Mouse (Mus musculus) hindbrain, embryonic 13.5 days (tissue): ENCODE data around the gene Pkp4. TPM values are rescaled to one million over a fixed set of nuclear protein-coding genes. Genes with fewer than 3 reads are reported as not detected.
"Not testable (repeated sequence)": the region's sequence is repeated elsewhere in the genome, so short reads cannot be mapped to it uniquely, and the experiment has no call there.

Experiments used
- ATAC-seq: fragments of 200-750 bp; cut with Nextera tagmentation; 2 replicates; pipeline ENCODE4 v1.8.0; 2017; ENCODE audit warnings: moderate TSS enrichment; ENCODE audit not compliant: low FRiP score
- H3K27ac ChIP-seq: fragments of 300-500 bp; sonication (generic); 2 replicates; pipeline ENCODE4 v1.5.1; 2015; ENCODE audit warnings: inconsistent platforms, mild to moderate bottlenecking, moderate library complexity
- H3K27me3 ChIP-seq: fragments of 300-500 bp; sonication (generic); 2 replicates; pipeline ENCODE4 v1.6.1; 2015; ENCODE audit warnings: mild to moderate bottlenecking, inconsistent platforms
- H3K36me3 ChIP-seq: fragments of 300-500 bp; sonication (generic); 2 replicates; pipeline ENCODE4 v1.6.1; 2015; ENCODE audit warnings: mild to moderate bottlenecking, inconsistent platforms
- H3K4me1 ChIP-seq: fragments of 300-500 bp; sonication (generic); replicated peaks from 2 replicates; pipeline ENCODE4 v1.6.1; 2015; ENCODE audit warnings: inconsistent platforms
- H3K4me2 ChIP-seq: fragments of 300-500 bp; sonication (generic); 2 replicates; pipeline ENCODE4 v1.6.1; 2015; ENCODE audit warnings: inconsistent platforms, mild to moderate bottlenecking, moderate library complexity
- H3K4me3 ChIP-seq: fragments of 300-500 bp; sonication (generic); 2 replicates; pipeline ENCODE4 v1.5.1; 2015; ENCODE audit warnings: mild to moderate bottlenecking, inconsistent platforms
- H3K9ac ChIP-seq: fragments of 300-500 bp; sonication (generic); 2 replicates; pipeline ENCODE4 v1.6.1; 2015; ENCODE audit warnings: mild to moderate bottlenecking, inconsistent platforms
- H3K9me3 ChIP-seq: fragments of 300-500 bp; sonication (generic); 2 replicates; pipeline ENCODE4 v1.6.1; 2016; ENCODE audit warnings: inconsistent platforms
- WGBS: fragments of 180-500 bp; shearing (Covaris S2); methylation state at CpG from one replicate; pipeline ENCODE4 v1.1.7; 2015; 5-methylcytosine and 5-hydroxymethylcytosine counted together
- polyA plus RNA-seq: library from polyadenylated mRNA; unstranded; fragments of >200 nt; fragmentation: Nextera tagmentation; extraction: Ambion mirVana; gene quantifications from 2 replicates; pipeline ENCODE4 v1.2.1, GENCODE M21; 2015

Gene Pkp4
- polyA plus RNA-seq, 1 experiment from 2014 or later = 18.3 TPM

DNA sequence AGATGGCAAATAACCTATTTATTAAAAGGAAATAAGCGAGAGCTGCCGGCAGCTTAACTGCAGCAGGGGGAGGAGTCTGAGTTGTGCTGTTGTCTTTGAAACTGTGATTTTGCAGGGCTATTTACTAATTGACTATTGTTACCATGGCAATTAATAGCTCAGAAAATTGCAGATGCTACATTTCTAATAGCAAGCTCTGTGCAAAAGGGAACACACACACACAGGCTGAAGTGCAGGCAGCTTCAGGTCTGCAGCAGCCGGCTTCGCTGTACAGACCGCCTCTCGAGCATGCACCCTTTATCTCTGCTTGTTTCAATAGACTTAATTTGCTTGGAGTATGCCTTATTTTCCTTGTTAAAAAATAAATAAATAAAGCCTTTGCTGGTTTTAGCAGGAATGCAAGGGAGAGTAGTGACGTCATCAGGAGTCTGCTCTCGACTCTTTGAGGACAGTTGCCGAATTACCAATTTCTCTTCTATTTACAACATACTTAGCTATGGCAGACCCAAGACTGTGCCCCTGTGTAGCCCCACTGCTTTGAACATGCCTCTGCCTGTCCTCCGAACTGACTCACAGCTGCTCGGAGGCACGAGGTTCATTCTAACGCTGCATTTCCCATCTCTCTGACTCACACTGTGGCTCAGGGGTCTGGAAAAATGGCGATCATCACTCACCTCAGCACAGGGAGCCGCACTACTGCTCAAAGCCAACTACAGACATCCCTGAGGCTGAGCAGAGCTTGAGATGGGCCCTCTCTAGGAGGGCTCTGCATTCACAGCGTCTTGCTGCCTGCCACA lies 190.9 kb downstream of the Pkp4 start:
- ATAC-seq = peak; percentile 86
- Histone ChIP-seq H3K4me3 (no peak overlapping the region), H3K4me1 (peaks cover 28% of the 10 kb centered on the region), H3K27me3 (no peaks in the 10 kb centered on the region), H3K27ac (peak overlapping the region; percentile 90), H3K9ac (peak overlapping the region; percentile 31; the same call in 1 of the 2 replicates), H3K4me2 (peak overlapping the region; percentile 15; the same call in 1 of the 2 replicates), H3K36me3 (peaks cover 42% of the 10 kb centered on the region), H3K9me3 (no peaks in the 10 kb centered on the region)
- WGBS = 61% methylated on average over 16 of the region's 16 CpGs

DNA sequence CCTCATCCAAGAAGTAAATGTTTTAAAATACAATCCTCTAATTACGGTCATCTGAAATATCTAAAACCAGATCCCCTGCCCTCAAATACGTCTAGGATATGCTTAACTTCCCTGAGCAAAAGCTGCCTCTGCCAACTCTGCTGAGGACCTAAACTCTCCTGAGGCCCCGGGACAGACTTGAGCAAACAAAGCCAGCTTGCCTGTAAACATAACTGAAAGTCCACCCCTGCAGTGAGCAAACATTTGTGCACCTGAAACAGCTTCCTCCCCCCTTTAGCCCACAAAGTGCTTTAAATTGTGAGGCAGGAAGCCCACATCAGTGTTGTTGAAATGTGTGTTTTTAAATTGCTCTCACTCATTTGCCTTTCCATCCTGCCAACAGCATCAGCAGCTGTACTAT lies 193.2 kb downstream of the Pkp4 start:
- H3K27ac ChIP-seq = no peak overlapping the region
- peaks cover 24% of the 10 kb centered on the region for H3K4me1 ChIP-seq
- H3K36me3 ChIP-seq = peaks cover 26% of the 10 kb centered on the region
- no peak overlapping the region for H3K9ac ChIP-seq
- H3K27me3 ChIP-seq = no peaks in the 10 kb centered on the region
- no peaks in the 10 kb centered on the region for H3K9me3 ChIP-seq
- H3K4me2 ChIP-seq = no peak overlapping the region
- 73% methylated on average over 3 of the region's 3 CpGs for WGBS
- H3K4me3 ChIP-seq = no peak overlapping the region
- no peak for ATAC-seq

DNA sequence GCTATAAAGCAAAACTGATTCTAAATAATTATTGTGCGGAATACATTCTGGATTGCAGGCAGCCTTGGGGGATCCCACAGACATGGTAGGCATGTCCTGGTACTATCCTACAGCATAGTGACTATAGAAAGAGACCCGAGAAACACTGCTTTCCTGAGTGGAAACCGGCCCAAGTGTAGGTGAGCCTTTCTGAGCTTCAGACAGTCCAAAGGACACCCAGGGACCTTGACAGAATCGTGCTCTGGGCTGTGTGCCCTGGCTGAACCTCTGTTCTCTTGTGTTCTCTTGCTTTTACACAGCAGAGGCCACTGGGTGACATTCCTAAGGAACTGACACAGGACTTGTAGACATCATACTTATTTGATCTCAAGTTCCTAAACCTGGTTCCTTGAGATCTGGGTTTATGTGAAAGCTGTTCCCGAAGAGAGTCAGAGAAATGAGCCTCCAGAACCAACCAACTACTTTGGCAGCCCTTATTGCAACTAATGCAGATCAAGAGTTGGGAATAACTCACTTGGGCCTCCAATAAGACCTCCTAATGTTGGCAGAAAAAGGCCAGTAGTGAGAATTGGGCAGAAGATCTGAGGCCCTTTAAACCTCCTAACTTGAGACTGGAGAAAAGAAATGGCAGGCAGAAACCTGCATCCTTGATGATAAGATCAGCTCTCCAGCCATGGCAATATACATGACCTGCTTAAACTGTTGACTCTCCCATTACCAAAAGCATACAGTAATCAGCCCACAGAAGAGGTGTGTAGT lies 195.1 kb downstream of the Pkp4 start:
- H3K27me3 ChIP-seq = no peaks in the 10 kb centered on the region
- H3K9ac ChIP-seq = no peak overlapping the region
- no peaks in the 10 kb centered on the region for H3K9me3 ChIP-seq
- H3K4me3 ChIP-seq = no peak overlapping the region
- no peak overlapping the region for H3K27ac ChIP-seq
- 95% methylated on average over 5 of the region's 5 CpGs for WGBS
- H3K36me3 ChIP-seq = peaks cover 16% of the 10 kb centered on the region
- no peak for ATAC-seq
- peaks cover 20% of the 10 kb centered on the region for H3K4me1 ChIP-seq
- no peak overlapping the region for H3K4me2 ChIP-seq

DNA sequence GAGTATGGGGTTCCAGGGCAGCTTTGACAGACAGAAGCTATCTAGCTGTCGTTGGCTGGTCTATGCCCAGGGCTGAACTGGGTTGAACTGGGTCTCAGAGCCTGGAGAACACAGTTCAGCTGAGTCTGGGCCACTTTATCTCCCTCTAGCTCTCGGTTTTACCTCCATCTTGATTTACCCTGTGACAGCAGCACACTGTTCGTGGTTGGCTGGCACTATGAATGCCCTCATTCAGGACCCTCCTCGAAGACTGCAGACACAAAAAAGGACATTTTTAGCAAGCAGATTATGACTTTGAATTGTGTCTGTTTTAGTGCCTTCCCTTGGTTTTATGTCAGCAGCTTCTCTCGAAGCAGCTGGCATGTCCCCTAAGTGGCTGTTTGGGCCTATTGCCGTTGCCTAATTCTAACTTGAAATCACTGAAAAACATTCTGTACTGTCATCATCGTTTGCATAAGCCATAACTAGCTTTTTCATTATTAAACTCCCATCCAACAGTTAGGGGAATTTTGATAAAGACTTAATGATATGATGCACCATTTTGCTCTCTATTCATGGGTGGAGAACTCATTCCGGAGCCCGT lies 199.2 kb downstream of the Pkp4 start:
- peak overlapping the region; percentile 9; the same call in 1 of the 2 replicates for H3K27ac ChIP-seq
- WGBS = 76% methylated on average over 9 of the region's 9 CpGs
- 0 out of 2 replicates have a peak, but pooled peaks cover 3% of the 10 kb centered on the region for H3K4me1 ChIP-seq
- no peak overlapping the region for H3K4me3 ChIP-seq
- H3K9ac ChIP-seq = no peak overlapping the region
- peaks cover 7% of the 10 kb centered on the region for H3K36me3 ChIP-seq
- H3K9me3 ChIP-seq = no peaks in the 10 kb centered on the region
- no peak overlapping the region for H3K4me2 ChIP-seq
- no peaks in the 10 kb centered on the region for H3K27me3 ChIP-seq
- no peak for ATAC-seq

DNA sequence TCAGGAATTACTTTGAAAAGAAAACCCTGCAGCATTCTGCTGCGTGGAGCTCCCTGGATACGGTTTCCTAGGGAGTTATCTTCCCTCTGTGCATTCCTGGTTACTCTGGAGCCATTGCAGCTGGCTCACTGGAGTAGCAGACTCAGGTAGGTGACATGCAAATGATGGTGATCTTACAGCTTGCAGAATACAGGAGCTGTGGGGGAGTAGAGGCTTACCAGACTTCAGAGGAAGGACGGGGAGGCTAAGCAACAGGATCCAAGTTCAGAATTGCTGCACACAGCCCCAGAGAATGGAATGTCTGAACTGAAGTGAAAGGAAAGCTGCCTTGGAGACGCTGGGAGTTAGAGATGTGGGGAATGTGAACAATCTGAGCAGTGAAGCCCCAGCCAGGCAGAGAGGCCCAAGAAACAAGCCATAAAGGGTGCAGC lies 200.7 kb downstream of the Pkp4 start:
- 29% methylated on average over 4 of the region's 4 CpGs for WGBS
- peak overlapping the region; percentile 18 for H3K27ac ChIP-seq
- no peak overlapping the region for H3K4me2 ChIP-seq
- H3K9ac ChIP-seq = no peak overlapping the region
- ATAC-seq = peak; percentile 43; the same call in 1 of the 2 replicates
- H3K4me3 ChIP-seq = no peak overlapping the region
- H3K4me1 ChIP-seq = 0 out of 2 replicates have a peak, but pooled peaks cover 3% of the 10 kb centered on the region
- no peaks in the 10 kb centered on the region for H3K27me3 ChIP-seq
- H3K36me3 ChIP-seq = no peaks in the 10 kb centered on the region
- no peaks in the 10 kb centered on the region for H3K9me3 ChIP-seq

DNA sequence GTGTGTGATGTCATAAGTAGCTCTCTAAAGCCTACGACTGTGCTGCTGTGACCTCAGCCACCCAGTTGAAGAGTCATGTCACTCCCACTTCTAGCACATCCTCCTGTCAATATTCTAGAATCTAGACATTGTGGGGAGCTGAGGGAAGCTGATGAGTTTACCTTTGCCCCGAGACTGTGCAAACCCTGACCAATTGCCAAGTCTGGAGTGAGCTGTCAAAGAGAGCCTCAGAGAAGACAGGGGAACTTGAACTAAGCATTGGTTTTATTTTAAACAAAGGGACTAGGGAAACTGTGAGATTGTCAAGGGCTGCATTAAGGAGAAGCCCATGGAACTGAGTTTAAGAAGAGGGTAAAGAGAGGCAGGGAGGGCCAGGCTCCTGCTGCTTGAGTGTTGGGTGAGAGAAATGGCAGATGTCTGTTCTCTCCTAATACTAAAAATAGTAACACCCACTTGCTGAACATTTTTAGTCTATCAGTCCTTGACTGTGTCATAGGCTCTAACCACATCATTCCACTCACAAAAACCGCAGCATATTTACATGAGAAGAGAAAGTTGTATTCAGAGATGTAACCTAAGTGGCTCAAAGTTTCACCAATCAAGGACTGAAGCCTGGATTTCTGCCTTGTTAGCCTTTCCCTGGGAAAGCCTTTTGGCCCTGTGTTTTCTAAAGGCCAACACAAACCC lies 203.6 kb downstream of the Pkp4 start:
- Histone ChIP-seq H3K4me1 (0 out of 2 replicates have a peak, but pooled peaks cover 3% of the 10 kb centered on the region), H3K36me3 (no peaks in the 10 kb centered on the region), H3K4me3 (no peak overlapping the region), H3K9ac (no peak overlapping the region), H3K4me2 (no peak overlapping the region), H3K27me3 (no peaks in the 10 kb centered on the region), H3K9me3 (no peaks in the 10 kb centered on the region), H3K27ac (no peak overlapping the region)
- ATAC-seq = no peak
- WGBS = 87% methylated on average over 3 of the region's 3 CpGs

DNA sequence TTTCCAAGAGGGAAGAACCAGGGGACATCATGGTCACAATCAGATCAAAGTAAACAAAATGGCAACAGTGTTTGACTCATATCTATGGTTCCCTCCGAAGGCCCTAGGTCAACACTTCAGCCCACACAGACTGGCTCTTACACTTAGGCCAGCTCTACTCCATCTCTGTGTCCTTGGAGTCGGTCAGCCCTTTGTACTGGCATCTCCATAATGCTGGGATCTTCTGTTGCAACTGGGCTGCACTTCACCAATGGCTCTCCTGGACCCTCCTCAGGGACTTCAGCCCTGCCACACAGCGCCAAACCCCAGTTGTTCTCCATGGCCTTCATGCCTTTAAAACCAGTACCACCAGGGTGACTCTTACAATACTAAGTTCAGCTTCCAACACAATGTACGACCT lies 206.5 kb downstream of the Pkp4 start:
- Histone ChIP-seq H3K9ac (no peak overlapping the region), H3K4me1 (no peaks in the 10 kb centered on the region), H3K27me3 (no peaks in the 10 kb centered on the region), H3K36me3 (no peaks in the 10 kb centered on the region), H3K4me2 (no peak overlapping the region), H3K9me3 (no peaks in the 10 kb centered on the region), H3K27ac (no peak overlapping the region), H3K4me3 (no peak overlapping the region)
- 95% methylated on average over 4 of the region's 4 CpGs for WGBS
- ATAC-seq = no peak

DNA sequence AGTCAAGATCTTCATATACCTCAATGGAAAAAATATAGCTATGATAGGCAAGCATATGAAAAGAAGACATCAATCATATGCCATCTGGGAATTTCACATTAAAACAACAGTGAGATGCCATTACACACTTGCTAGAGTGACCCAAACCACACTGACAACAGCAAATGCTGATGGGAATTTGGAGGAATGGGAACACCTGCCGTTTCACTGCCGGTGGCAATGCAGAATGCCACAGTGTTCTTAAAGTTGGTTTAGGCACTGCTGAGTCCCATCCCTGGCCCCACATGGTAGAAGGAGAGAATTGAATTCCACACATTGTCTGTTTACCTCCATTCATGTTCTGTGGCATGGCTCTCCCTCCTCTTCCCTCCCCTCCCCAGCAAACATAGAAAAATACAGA lies 212.5 kb downstream of the Pkp4 start:
- no peak for ATAC-seq
- no peak overlapping the region for H3K27ac ChIP-seq
- H3K9me3 ChIP-seq = no peaks in the 10 kb centered on the region
- H3K4me3 ChIP-seq = no peak overlapping the region
- no peaks in the 10 kb centered on the region for H3K4me1 ChIP-seq
- H3K36me3 ChIP-seq = no peaks in the 10 kb centered on the region
- H3K4me2 ChIP-seq = no peak overlapping the region
- no peaks in the 10 kb centered on the region for H3K27me3 ChIP-seq
- WGBS = 70% methylated on average over 2 of the region's 2 CpGs
- H3K9ac ChIP-seq = no peak overlapping the region

DNA sequence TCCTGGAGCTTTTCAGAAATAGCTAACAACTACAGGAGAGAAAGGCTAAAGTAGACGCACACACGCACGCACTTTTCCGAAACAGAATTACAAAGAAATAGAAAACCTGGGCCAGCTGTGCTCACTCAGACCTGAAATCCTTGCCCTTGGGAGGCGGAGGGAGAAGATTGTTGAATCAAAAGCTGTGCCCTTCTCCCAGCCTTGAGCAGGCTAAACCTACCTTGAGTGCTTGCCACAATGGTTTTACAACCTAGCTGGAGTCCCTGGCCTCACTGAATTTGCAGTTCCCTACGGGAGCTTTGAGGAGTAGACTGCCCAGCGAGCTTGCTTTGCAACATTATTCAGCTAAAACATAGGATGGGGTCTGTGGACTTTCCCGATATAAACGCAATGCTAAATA lies 217.4 kb downstream of the Pkp4 start:
- Histone ChIP-seq H3K27me3 (no peaks in the 10 kb centered on the region), H3K36me3 (no peaks in the 10 kb centered on the region), H3K4me2 (no peak overlapping the region), H3K4me3 (no peak overlapping the region), H3K4me1 (no peaks in the 10 kb centered on the region), H3K9me3 (no peaks in the 10 kb centered on the region), H3K9ac (no peak overlapping the region), H3K27ac (no peak overlapping the region)
- ATAC-seq = no peak
- 96% methylated on average over 9 of the region's 9 CpGs for WGBS

DNA sequence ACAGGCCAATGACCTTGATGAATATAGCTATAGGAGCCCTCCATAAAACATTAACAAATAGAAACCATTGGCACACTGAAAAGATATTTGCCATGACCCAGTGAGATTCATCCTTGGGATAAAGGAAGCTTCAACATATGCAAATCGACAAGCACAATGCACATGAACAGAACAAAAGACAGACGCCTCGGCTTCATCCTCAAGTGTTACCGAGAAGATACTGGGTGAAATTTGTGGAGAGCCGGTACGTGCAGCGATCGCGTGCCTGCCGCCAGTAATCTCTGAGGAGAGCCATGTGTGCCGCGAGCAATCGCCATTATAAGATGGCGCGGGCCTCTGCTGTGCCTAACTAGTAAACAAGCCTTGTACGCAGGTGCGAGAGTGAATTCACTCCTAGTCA lies 218.2 kb downstream of the Pkp4 start:
- H3K27ac ChIP-seq, H3K9me3 ChIP-seq, ATAC-seq, H3K4me2 ChIP-seq, H3K9ac ChIP-seq, H3K27me3 ChIP-seq, H3K36me3 ChIP-seq, H3K4me3 ChIP-seq, H3K4me1 ChIP-seq: not testable (repeated sequence)
- 92% methylated on average over 17 of the region's 17 CpGs for WGBS

DNA sequence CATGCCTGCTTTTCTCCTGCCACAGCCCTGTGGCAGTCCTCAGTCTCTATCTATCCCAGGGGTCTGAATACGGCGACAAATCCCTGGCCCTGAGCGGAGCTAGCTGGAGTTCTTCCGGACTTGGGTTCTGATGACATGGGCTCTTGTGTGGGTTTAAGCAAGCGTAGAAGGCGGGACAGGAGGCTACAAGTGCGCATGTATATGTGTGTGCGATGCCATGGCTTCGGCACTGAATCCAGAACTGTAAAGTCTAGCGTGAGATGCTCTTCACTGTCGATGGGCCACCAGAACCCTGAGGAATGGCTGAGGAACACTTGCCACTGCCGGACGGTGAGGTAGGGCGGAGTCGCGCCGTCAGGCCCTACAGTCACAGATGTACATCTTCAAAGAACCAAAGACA lies 222.6 kb downstream of the Pkp4 start:
- H3K4me3 ChIP-seq = no peak overlapping the region
- ATAC-seq = no peak
- 97% methylated on average over 17 of the region's 17 CpGs for WGBS

More for the DNA sequence above, 222.6 kb downstream of the Pkp4 start:
- no peaks in the 10 kb centered on the region for H3K27me3 ChIP-seq
- H3K27ac ChIP-seq = no peak overlapping the region
- H3K36me3 ChIP-seq = no peaks in the 10 kb centered on the region
- peaks cover 12% of the 10 kb centered on the region for H3K4me1 ChIP-seq
- H3K4me2 ChIP-seq = no peak overlapping the region
- no peaks in the 10 kb centered on the region for H3K9me3 ChIP-seq
- H3K9ac ChIP-seq = no peak overlapping the region
